Mouse (Mus musculus) testis, adult 2 months (tissue): Measurements from ENCODE around the gene Vmn1r73. TPM values are rescaled to one million over a fixed set of nuclear protein-coding genes. Genes with fewer than 3 reads are reported as not detected.

Experiments
- H3K27ac ChIP-seq: fragments of 200-500 bp; 2 replicates; pipeline ENCODE4 v1.5.1; 2012; ENCODE audit warnings: low read depth, low read length; ENCODE audit not compliant: control insufficient read depth, insufficient read depth
- H3K27me3 ChIP-seq: fragments of 200-500 bp; 2 replicates; pipeline ENCODE4 v1.6.1; 2012; ENCODE audit warnings: mild to moderate bottlenecking, low read length, moderate library complexity; ENCODE audit not compliant: control insufficient read depth, insufficient read depth
- H3K36me3 ChIP-seq: fragments of 200-500 bp; 2 replicates; pipeline ENCODE4 v1.6.1; 2012; ENCODE audit warnings: mild to moderate bottlenecking, low read length; ENCODE audit not compliant: control insufficient read depth, insufficient read depth
- H3K4me1 ChIP-seq: fragments of 200-500 bp; 2 replicates; pipeline ENCODE4 v1.6.1; 2012; ENCODE audit warnings: low read length; ENCODE audit not compliant: control insufficient read depth, insufficient read depth
- H3K4me3 ChIP-seq: fragments of 200-500 bp; 2 replicates; pipeline ENCODE4 v1.5.1; 2012; ENCODE audit warnings: low read depth, mild to moderate bottlenecking, low read length, moderate library complexity, mixed read lengths; ENCODE audit not compliant: control insufficient read depth
- CTCF ChIP-seq: fragments of 200-500 bp; IDR thresholded peaks from 2 replicates; pipeline ENCODE4 v1.5.1; 2012; ENCODE audit warnings: low read depth, mild to moderate bottlenecking, inconsistent platforms, low read length, moderate library complexity; ENCODE audit not compliant: control insufficient read depth, insufficient read depth, insufficient replicate concordance
- POLR2A ChIP-seq: fragments of 200-500 bp; IDR thresholded peaks from 2 replicates; pipeline ENCODE4 v1.6.1; 2012; ENCODE audit warnings: low read depth, mild to moderate bottlenecking, inconsistent platforms, low read length, moderate library complexity; ENCODE audit not compliant: control insufficient read depth
- polyA plus RNA-seq: library from polyadenylated mRNA; depleted of rRNA; stranded (reverse); fragments of >200 nt; gene quantifications from 2 replicates; pipeline ENCODE4 v1.2.3, GENCODE M21; 2012; rRNA removed

The Vmn1r73 gene
- not detected in 2 replicates for polyA plus RNA-seq

GRCm38 (mm10) chr7:11729966-11730365 lies at the start of gene Vmn1r73:
Gene Vmn1r73 (plus strand): TSS chr7:11730266.
- no peak within 1 kb of the TSS for H3K27ac ChIP-seq
- TF ChIP-seq POLR2A, result no peak
- TF ChIP-seq CTCF, result no peak

More at GRCm38 (mm10) chr7:11729966-11730365, at the start of gene Vmn1r73:
- Histone ChIP-seq H3K4me3 (no peak within 1 kb of the TSS), H3K36me3 (no peaks in the 10 kb centered on the region), H3K27me3 (no peaks in the 10 kb centered on the region), H3K4me1 (no peaks in the 10 kb centered on the region)

Other genes with a start within 250 kb of the Vmn1r73 start
- 0.08 TPM in 1 of 2 replicates, not detected in the other for gene Zscan4-ps2, start 216.0 kb upstream of the Vmn1r73 start, polyA plus RNA-seq
- gene Zscan4-ps3, start 121.0 kb upstream of the Vmn1r73 start, polyA plus RNA-seq, result not detected in 2 replicates
- gene Vmn1r72, start 50.1 kb upstream of the Vmn1r73 start, polyA plus RNA-seq, result 0.01 TPM in 1 of 2 replicates, not detected in the other
- gene Vmn1r74, start 103.7 kb downstream of the Vmn1r73 start, polyA plus RNA-seq, result not detected in 2 replicates
- not detected in 2 replicates for gene Vmn1r75, start 144.4 kb downstream of the Vmn1r73 start, polyA plus RNA-seq
- 0.01 TPM in 1 of 2 replicates, not detected in the other for gene Vmn1r76, start 207.9 kb downstream of the Vmn1r73 start, polyA plus RNA-seq